Mouse (Mus musculus) hindbrain, postnatal 0 days (tissue): ENCODE results near the gene Hspa5. TPM values are rescaled to one million over a fixed set of nuclear protein-coding genes. Genes with fewer than 3 reads are reported as not detected.

ENCODE experiments used
- ATAC-seq: fragments of 200-750 bp; cut with Nextera tagmentation; 2 replicates; pipeline ENCODE4 v1.8.0; 2017; ENCODE audit warnings: mild to moderate bottlenecking, moderate TSS enrichment, moderate library complexity
- DNase-seq: peaks from one replicate; pipeline ENCODE4 v3.0.0-alpha.2; 2015; ENCODE audit warnings: low spot score
- H3K27ac ChIP-seq: fragments of 300-500 bp; sonication (generic); 2 replicates; pipeline ENCODE4 v1.5.1; 2014; ENCODE audit warnings: mild to moderate bottlenecking
- H3K27me3 ChIP-seq: fragments of 300-500 bp; sonication (generic); 2 replicates; pipeline ENCODE4 v1.6.1; 2014; ENCODE audit warnings: low read length, mixed read lengths; ENCODE audit not compliant: insufficient read depth
- H3K36me3 ChIP-seq: fragments of 300-500 bp; sonication (generic); 2 replicates; pipeline ENCODE4 v1.6.1; 2014; ENCODE audit warnings: low read length, mixed read lengths; ENCODE audit not compliant: insufficient read depth
- H3K4me1 ChIP-seq: fragments of 300-500 bp; sonication (generic); 2 replicates; pipeline ENCODE4 v1.6.1; 2014; ENCODE audit warnings: antibody characterized with exemption, low read length, mixed read lengths; ENCODE audit not compliant: insufficient read depth
- H3K4me2 ChIP-seq: fragments of 300-500 bp; sonication (generic); 2 replicates; pipeline ENCODE4 v1.6.1; 2014; ENCODE audit warnings: low read depth, mild to moderate bottlenecking, low read length, moderate library complexity, mixed read lengths
- H3K4me3 ChIP-seq: fragments of 300-500 bp; sonication (generic); 2 replicates; pipeline ENCODE4 v1.5.1; 2014; ENCODE audit warnings: low read length
- H3K9ac ChIP-seq: fragments of 300-500 bp; sonication (generic); replicated peaks from 2 replicates; pipeline ENCODE4 v1.6.1; 2014; ENCODE audit warnings: mild to moderate bottlenecking, low read length, moderate library complexity, mixed read lengths
- H3K9me3 ChIP-seq: fragments of 300-500 bp; sonication (generic); 2 replicates; pipeline ENCODE4 v1.6.1; 2016; ENCODE audit warnings: low read length, mixed read lengths
- CTCF ChIP-seq: IDR thresholded peaks from 2 replicates; pipeline ENCODE4 v1.5.1; 2016; ENCODE audit warnings: antibody characterized with exemption, control low read depth, low read depth
- WGBS: fragments of 180-500 bp; shearing (Covaris S2); extraction: QIAGEN DNeasy Blood & Tissue Kit; methylation state at CpG from one replicate; pipeline ENCODE4 v1.1.7; 2014; 5-methylcytosine and 5-hydroxymethylcytosine counted together
- polyA plus RNA-seq: library from polyadenylated mRNA; unstranded; fragments of >200 nt; fragmentation: Nextera tagmentation; extraction: Ambion mirVana; gene quantifications from 2 replicates; pipeline ENCODE4 v1.2.1, GENCODE M21; 2015
- total RNA-seq: library from RNA; depleted of rRNA; stranded (reverse); fragments of >200 nt; gene quantifications from 2 replicates; pipeline ENCODE4 v1.2.3, GENCODE M21; 2014

The Hspa5 gene
- total and polyA plus RNA-seq, 2 experiments from 2014 or later = 148 to 321 TPM

DNA sequence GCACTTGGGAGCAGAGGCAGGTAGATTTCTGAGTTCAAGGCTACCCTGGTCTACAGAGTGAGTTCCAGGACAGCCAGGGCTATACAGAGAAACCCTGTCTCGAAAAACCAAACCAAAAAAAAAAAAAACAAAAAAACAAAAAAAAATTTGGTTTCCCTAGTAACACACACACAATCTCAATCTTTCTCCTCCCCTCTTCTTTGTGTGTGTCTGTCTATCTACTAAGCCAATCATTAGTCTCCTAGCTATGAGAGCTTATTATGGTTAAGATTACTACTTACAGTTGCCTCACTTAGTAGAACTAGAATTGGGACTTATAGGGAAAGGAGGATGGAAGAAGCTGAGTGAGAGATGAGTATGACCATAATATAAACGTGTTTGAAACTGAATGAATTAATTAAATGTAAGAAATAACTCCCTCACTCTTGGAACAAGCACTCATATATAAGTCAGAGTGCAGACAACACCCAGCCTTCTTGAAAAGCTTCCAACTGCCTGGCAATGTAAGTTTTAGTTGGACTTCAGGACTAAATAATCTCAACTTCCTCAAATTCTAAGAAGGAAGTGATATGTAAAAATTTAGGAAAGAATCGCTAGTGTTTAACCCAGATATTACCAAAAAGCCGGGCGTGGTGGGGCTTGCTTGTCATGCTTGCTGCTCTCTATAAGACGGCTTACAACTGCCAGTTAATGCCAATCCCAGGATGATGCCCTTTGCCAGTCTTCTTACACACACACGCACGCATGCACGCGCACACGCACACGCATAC lies 30.2 kb upstream of the Hspa5 start:
- ATAC-seq (no peak), DNase-seq (no peak)
- Histone ChIP-seq H3K27ac (no peak overlapping the region), H3K36me3 (no peaks in the 10 kb centered on the region), H3K4me2 (no peak overlapping the region), H3K9ac (no peak overlapping the region), H3K9me3 (no peaks in the 10 kb centered on the region), H3K4me1 (no peaks in the 10 kb centered on the region), H3K4me3 (no peak overlapping the region), H3K27me3 (no peaks in the 10 kb centered on the region)
- 89% methylated on average over 12 of the region's 12 CpGs for WGBS
- TF ChIP-seq CTCF = no peak

DNA sequence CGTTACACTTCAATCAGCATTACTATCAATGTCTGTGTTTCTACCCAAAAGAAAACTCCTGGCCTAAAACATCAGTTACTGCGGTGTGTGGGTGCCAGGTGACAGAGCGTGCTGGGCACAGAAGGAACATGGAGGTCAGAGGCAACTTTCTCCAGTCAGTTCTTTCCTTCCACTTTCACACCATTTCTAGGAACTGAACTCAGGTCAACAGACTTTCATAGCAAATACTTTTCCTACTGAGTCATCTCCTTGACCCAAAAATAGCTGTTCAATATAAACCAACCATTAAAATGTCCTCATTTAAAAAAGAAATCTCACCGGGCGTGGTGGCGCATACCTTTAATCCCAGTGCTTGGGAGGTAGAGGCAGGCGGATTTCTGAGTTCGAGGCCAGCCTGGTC lies 29.1 kb upstream of the Hspa5 start:
- 93% methylated on average over 8 of the region's 8 CpGs for WGBS

DNA sequence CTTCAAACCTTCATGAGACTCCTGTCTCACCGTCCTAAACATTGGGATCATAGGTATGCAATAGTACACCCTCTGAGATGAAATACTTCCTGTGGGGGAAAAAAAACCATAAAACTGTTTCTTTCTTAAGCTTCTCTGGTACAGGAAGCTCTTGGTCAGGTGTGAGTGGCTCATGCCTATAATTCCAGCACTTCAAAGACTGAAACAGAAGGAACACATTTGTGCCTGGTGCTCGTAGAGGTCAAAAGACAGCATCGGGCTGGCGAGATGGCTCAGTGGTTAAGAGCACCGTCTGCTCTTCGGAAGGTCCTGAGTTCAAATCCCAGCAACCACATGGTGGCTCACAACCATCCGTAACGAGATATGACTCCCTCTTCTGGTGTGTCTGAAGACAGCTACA lies 27.3 kb upstream of the Hspa5 start:
- Histone ChIP-seq H3K9ac (no peak overlapping the region), H3K4me1 (no peaks in the 10 kb centered on the region), H3K27me3 (no peaks in the 10 kb centered on the region), H3K27ac (no peak overlapping the region), H3K9me3 (no peaks in the 10 kb centered on the region), H3K4me2 (no peak overlapping the region), H3K36me3 (no peaks in the 10 kb centered on the region), H3K4me3 (no peak overlapping the region)
- ATAC-seq (no peak), DNase-seq (no peak)
- no peak for TF ChIP-seq CTCF
- WGBS = 97% methylated on average over 8 of the region's 8 CpGs

More for the DNA sequence above, 29.1 kb upstream of the Hspa5 start:
- no peak overlapping the region for H3K27ac ChIP-seq
- no peaks in the 10 kb centered on the region for H3K36me3 ChIP-seq
- no peak overlapping the region for H3K4me2 ChIP-seq
- no peaks in the 10 kb centered on the region for H3K27me3 ChIP-seq
- no peak for TF ChIP-seq CTCF
- no peak for ATAC-seq
- H3K9me3 ChIP-seq = no peaks in the 10 kb centered on the region
- no peaks in the 10 kb centered on the region for H3K4me1 ChIP-seq
- DNase-seq = no peak
- no peak overlapping the region for H3K4me3 ChIP-seq
- H3K9ac ChIP-seq = no peak overlapping the region

DNA sequence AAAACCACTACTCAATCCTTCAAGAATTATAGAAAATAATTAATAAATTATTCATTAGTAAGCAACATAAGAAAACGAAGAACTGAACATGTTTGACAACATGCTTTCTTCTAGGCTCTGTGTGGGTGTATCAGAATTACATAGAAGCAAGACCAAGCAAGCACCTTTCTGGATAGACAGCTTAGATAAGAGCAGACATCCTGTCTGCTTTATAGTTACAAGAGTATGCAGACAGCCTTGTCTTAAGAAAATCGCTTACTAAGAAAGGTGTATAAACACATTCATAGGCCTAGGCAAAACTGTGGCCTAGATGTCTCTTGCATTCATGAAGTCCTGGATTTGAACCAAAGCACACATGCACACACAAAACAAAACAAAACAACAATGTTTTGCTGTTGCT lies 26.1 kb upstream of the Hspa5 start:
- Histone ChIP-seq H3K27me3 (no peaks in the 10 kb centered on the region), H3K4me2 (no peak overlapping the region), H3K27ac (no peak overlapping the region), H3K9me3 (no peaks in the 10 kb centered on the region), H3K9ac (no peak overlapping the region), H3K4me3 (no peak overlapping the region), H3K4me1 (no peaks in the 10 kb centered on the region), H3K36me3 (no peaks in the 10 kb centered on the region)
- 92% methylated on average over 2 of the region's 2 CpGs for WGBS
- TF ChIP-seq CTCF = no peak
- ATAC-seq = no peak
- DNase-seq = no peak

DNA sequence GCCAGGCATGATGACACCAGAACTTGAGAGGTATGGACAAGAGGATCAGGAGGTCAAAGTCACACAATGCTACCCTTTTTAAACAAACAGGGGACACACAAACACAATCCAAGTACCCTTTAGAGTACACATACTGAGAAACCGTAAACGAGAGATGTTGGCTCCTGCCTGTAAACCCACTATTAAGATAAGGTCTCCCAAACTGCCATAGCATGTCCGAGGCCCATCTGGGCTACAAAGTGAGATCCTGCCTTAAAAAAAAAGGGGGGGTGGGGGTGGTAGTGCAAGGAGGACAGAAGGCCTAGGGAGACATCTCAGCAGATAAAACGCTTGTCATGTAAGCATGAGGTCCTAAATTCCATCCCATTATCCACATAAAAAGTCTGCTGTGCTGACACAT lies 23.3 kb upstream of the Hspa5 start:
- no peak overlapping the region for H3K27ac ChIP-seq
- H3K9ac ChIP-seq = no peak overlapping the region
- H3K36me3 ChIP-seq = no peaks in the 10 kb centered on the region
- no peaks in the 10 kb centered on the region for H3K9me3 ChIP-seq
- no peak for DNase-seq
- 93% methylated on average over 4 of the region's 4 CpGs for WGBS
- H3K4me2 ChIP-seq = no peak overlapping the region
- no peaks in the 10 kb centered on the region for H3K4me1 ChIP-seq
- H3K4me3 ChIP-seq = no peak overlapping the region
- no peak for ATAC-seq
- no peaks in the 10 kb centered on the region for H3K27me3 ChIP-seq
- no peak for TF ChIP-seq CTCF

DNA sequence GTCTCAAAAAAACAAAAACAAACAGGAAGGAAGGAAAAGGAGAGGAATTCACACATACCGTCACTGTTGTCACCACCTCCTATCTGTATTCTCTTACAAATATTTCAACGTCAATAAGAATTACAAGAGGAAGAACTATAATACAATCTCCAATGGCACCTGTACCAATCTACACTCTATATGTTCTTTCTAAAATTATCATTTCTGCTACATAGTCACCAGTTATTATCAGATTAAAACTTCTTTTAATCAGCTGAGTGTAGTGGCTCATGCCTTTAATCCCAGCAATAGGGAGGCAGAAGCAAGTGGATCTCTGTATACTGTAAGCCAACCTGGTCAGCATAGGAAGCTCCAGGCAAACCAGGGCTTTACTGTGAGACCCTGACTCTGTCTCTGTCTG lies 21.5 kb upstream of the Hspa5 start:
- Histone ChIP-seq H3K27me3 (no peaks in the 10 kb centered on the region), H3K9me3 (no peaks in the 10 kb centered on the region), H3K9ac (no peak overlapping the region), H3K4me2 (no peak overlapping the region), H3K27ac (no peak overlapping the region), H3K4me1 (no peaks in the 10 kb centered on the region), H3K36me3 (no peaks in the 10 kb centered on the region), H3K4me3 (no peak overlapping the region)
- 92% methylated on average over 2 of the region's 2 CpGs for WGBS
- no peak for TF ChIP-seq CTCF
- ATAC-seq = no peak
- DNase-seq = no peak

DNA sequence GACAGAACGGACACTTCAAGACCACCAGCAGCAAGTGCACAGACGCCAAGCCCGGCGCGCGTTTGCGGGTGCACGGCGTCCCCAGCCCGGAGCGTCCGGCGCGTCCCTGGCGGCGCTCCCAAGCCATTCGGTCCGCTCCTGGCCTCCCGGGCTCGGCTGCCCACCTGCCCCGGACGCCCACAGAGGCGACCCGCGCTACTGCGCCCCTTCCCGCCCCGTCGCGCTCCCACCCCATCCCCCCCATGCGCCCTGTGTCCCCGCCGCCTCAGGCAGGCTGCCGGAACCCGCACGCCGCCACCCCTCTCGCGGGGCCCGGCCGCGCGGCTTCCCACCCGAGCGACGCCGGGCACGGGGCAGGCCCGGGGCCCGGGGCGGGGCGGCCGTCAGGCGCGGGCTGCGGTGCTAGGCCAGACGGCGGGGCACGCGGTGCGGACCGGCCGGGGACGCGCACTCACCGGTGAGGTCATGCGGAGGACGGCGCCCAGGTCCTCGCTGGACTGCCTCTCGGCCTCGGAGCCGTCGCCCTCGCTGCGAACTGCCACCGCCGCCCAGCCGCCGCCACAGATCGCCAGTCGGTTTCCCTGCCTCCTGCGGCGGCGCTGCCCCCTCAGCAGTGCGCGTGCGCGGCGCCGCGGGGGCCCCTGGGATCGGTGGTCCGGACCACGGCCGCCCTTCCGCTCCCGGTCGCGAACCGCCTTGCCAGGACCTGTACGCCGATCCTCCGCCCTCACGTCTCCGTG lies 17.8 kb upstream of the Hspa5 start:
- 1% methylated on average over 69 of the region's 106 CpGs for WGBS
- Histone ChIP-seq H3K27ac (peak overlapping the region; percentile 89), H3K4me3 (peak overlapping the region; percentile 92), H3K36me3 (no peaks in the 10 kb centered on the region), H3K4me1 (no peaks in the 10 kb centered on the region), H3K4me2 (peak overlapping the region; percentile 65), H3K9me3 (no peaks in the 10 kb centered on the region), H3K27me3 (no peaks in the 10 kb centered on the region), H3K9ac (peak overlapping the region; percentile 98)
- TF ChIP-seq CTCF = no peak
- ATAC-seq (peak; percentile 93), DNase-seq (peak; percentile 93)
